Mouse (Mus musculus): ENCODE measurements around the gene Znrf1. TPM values are rescaled to one million over a fixed set of nuclear protein-coding genes. Genes with fewer than 3 reads are reported as not detected.
A peak's percentile ranks its signal among the peaks of the same experiment; 100 is the strongest.

The Znrf1 gene
- polyA plus RNA-seq, 1 experiment, result 62.9 TPM

- H3K27me3 ChIP-seq (ENCODE audit: control insufficient read depth, insufficient read depth, low read length), result no peaks in the 10 kb centered on the region
- no peak overlapping the region for H3K27ac ChIP-seq (ENCODE audit: insufficient read depth, low read length)
- WGBS, result 60% methylated on average over 3 of the region's 3 CpGs
- no peak for TF ChIP-seq CTCF (IDR thresholded peaks at IDR 0.05; ENCODE audit: extremely low read depth, insufficient read depth, insufficient read length, insufficient replicate concordance)
- DNase-seq (ENCODE audit: low read depth in 1 of 2, low spot score in 2 of 2), result no peak
- H3K4me3 ChIP-seq (ENCODE audit: extremely low read depth, insufficient read depth, insufficient read length), result no peak overlapping the region
- H3K4me1 ChIP-seq (ENCODE audit: control insufficient read depth, insufficient read depth, insufficient read length), result no peaks in the 10 kb centered on the region
- H3K36me3 ChIP-seq (ENCODE audit: control insufficient read depth, insufficient read depth, low read length), result no peaks in the 10 kb centered on the region
Measured at GRCm38 (mm10) chr8:111584946-111585345, 49.0 kb downstream of the Znrf1 start.

- no peak overlapping the region for H3K4me3 ChIP-seq (ENCODE audit: extremely low read depth, insufficient read depth, insufficient read length)
- H3K36me3 ChIP-seq (ENCODE audit: control insufficient read depth, insufficient read depth, low read length), result no peaks in the 10 kb centered on the region
- TF ChIP-seq POLR2A (IDR thresholded peaks at IDR 0.05; ENCODE audit: low read depth, low read length), result no peak
- no peak for TF ChIP-seq CTCF (IDR thresholded peaks at IDR 0.05; ENCODE audit: extremely low read depth, insufficient read depth, insufficient read length, insufficient replicate concordance)
- 42% methylated on average over 1 of the region's 1 CpGs for WGBS
- H3K27me3 ChIP-seq (ENCODE audit: control insufficient read depth, insufficient read depth, low read length), result no peaks in the 10 kb centered on the region
- H3K4me1 ChIP-seq (ENCODE audit: control insufficient read depth, insufficient read depth, insufficient read length), result peaks cover 6% of the 10 kb centered on the region; the same call in 1 of the 2 replicates
- DNase-seq (ENCODE audit: low read depth in 1 of 2, low spot score in 2 of 2), result no peak
- H3K27ac ChIP-seq (ENCODE audit: insufficient read depth, low read length), result no peak overlapping the region
Measured at GRCm38 (mm10) chr8:111587545-111588094, 51.7 kb downstream of the Znrf1 start.

- DNase-seq (ENCODE audit: low read depth in 1 of 2, low spot score in 2 of 2), result no peak
- TF ChIP-seq CTCF (IDR thresholded peaks at IDR 0.05; ENCODE audit: extremely low read depth, insufficient read depth, insufficient read length, insufficient replicate concordance) (no peak), POLR2A (IDR thresholded peaks at IDR 0.05; ENCODE audit: low read depth, low read length) (no peak)
- Histone ChIP-seq H3K27me3 (ENCODE audit: control insufficient read depth, insufficient read depth, low read length) (no peaks in the 10 kb centered on the region), H3K36me3 (ENCODE audit: control insufficient read depth, insufficient read depth, low read length) (no peaks in the 10 kb centered on the region), H3K4me1 (ENCODE audit: control insufficient read depth, insufficient read depth, insufficient read length) (peaks cover 12% of the 10 kb centered on the region; the same call in 1 of the 2 replicates), H3K4me3 (ENCODE audit: extremely low read depth, insufficient read depth, insufficient read length) (no peak overlapping the region), H3K27ac (ENCODE audit: insufficient read depth, low read length) (no peak overlapping the region)
- 68% methylated on average over 2 of the region's 2 CpGs for WGBS
Measured at GRCm38 (mm10) chr8:111588336-111588735, 52.4 kb downstream of the Znrf1 start.

- H3K27ac ChIP-seq (ENCODE audit: insufficient read depth, low read length), result no peak overlapping the region
- H3K27me3 ChIP-seq (ENCODE audit: control insufficient read depth, insufficient read depth, low read length), result no peaks in the 10 kb centered on the region
- H3K4me1 ChIP-seq (ENCODE audit: control insufficient read depth, insufficient read depth, insufficient read length), result peaks cover 28% of the 10 kb centered on the region
- H3K4me3 ChIP-seq (ENCODE audit: extremely low read depth, insufficient read depth, insufficient read length), result no peak overlapping the region
- WGBS, result 61% methylated on average over 3 of the region's 3 CpGs
- no peaks in the 10 kb centered on the region for H3K36me3 ChIP-seq (ENCODE audit: control insufficient read depth, insufficient read depth, low read length)
- no peak for TF ChIP-seq POLR2A (IDR thresholded peaks at IDR 0.05; ENCODE audit: low read depth, low read length)
- DNase-seq (ENCODE audit: low read depth in 1 of 2, low spot score in 2 of 2), result no peak
Measured at GRCm38 (mm10) chr8:111590214-111590613, 54.3 kb downstream of the Znrf1 start.

- H3K27ac ChIP-seq (ENCODE audit: insufficient read depth, low read length), result no peak overlapping the region
Measured at GRCm38 (mm10) chr8:111591176-111591575, 55.3 kb downstream of the Znrf1 start.

GRCm38 (mm10) chr8:111592390-111592910 is 56.6 kb downstream of the Znrf1 start:
- Histone ChIP-seq H3K4me3 (ENCODE audit: extremely low read depth, insufficient read depth, insufficient read length) (no peak overlapping the region), H3K4me1 (ENCODE audit: control insufficient read depth, insufficient read depth, insufficient read length) (peaks cover 32% of the 10 kb centered on the region), H3K36me3 (ENCODE audit: control insufficient read depth, insufficient read depth, low read length) (no peaks in the 10 kb centered on the region), H3K27ac (ENCODE audit: insufficient read depth, low read length) (peak overlapping the region; percentile 13; the same call in 1 of the 2 replicates), H3K27me3 (ENCODE audit: control insufficient read depth, insufficient read depth, low read length) (no peaks in the 10 kb centered on the region)
- no peak for DNase-seq (ENCODE audit: low read depth in 1 of 2, low spot score in 2 of 2)
- no peak for TF ChIP-seq CTCF (IDR thresholded peaks at IDR 0.05; ENCODE audit: extremely low read depth, insufficient read depth, insufficient read length, insufficient replicate concordance)
- no peak for TF ChIP-seq POLR2A (IDR thresholded peaks at IDR 0.05; ENCODE audit: low read depth, low read length)
- WGBS, result 60% methylated on average over 7 of the region's 7 CpGs

More at GRCm38 (mm10) chr8:111591176-111591575, 55.3 kb downstream of the Znrf1 start:
- Histone ChIP-seq H3K27me3 (ENCODE audit: control insufficient read depth, insufficient read depth, low read length) (no peaks in the 10 kb centered on the region), H3K36me3 (ENCODE audit: control insufficient read depth, insufficient read depth, low read length) (no peaks in the 10 kb centered on the region), H3K4me1 (ENCODE audit: control insufficient read depth, insufficient read depth, insufficient read length) (peaks cover 28% of the 10 kb centered on the region), H3K4me3 (ENCODE audit: extremely low read depth, insufficient read depth, insufficient read length) (no peak overlapping the region)
- no peak for DNase-seq (ENCODE audit: low read depth in 1 of 2, low spot score in 2 of 2)
- TF ChIP-seq POLR2A (IDR thresholded peaks at IDR 0.05; ENCODE audit: low read depth, low read length) (no peak), CTCF (IDR thresholded peaks at IDR 0.05; ENCODE audit: extremely low read depth, insufficient read depth, insufficient read length, insufficient replicate concordance) (no peak)

GRCm38 (mm10) chr8:111594044-111594840 is 58.3 kb downstream of the Znrf1 start:
- no peak for TF ChIP-seq POLR2A (IDR thresholded peaks at IDR 0.05; ENCODE audit: low read depth, low read length)
- no peak for TF ChIP-seq CTCF (IDR thresholded peaks at IDR 0.05; ENCODE audit: extremely low read depth, insufficient read depth, insufficient read length, insufficient replicate concordance)
- 27% methylated on average over 3 of the region's 3 CpGs for WGBS
- peaks cover 32% of the 10 kb centered on the region for H3K4me1 ChIP-seq (ENCODE audit: control insufficient read depth, insufficient read depth, insufficient read length)
- H3K36me3 ChIP-seq (ENCODE audit: control insufficient read depth, insufficient read depth, low read length), result no peaks in the 10 kb centered on the region
- no peaks in the 10 kb centered on the region for H3K27me3 ChIP-seq (ENCODE audit: control insufficient read depth, insufficient read depth, low read length)
- DNase-seq (ENCODE audit: low read depth in 1 of 2, low spot score in 2 of 2), result no peak
- H3K4me3 ChIP-seq (ENCODE audit: extremely low read depth, insufficient read depth, insufficient read length), result no peak overlapping the region
- H3K27ac ChIP-seq (ENCODE audit: insufficient read depth, low read length), result peak overlapping the region; percentile 37
